Mouse (Mus musculus) naive thymus-derived CD4-positive, alpha-beta T cell, adult 5 months (primary cell): ENCODE measurements around the gene Gm10273. TPM values are rescaled to one million over a fixed set of nuclear protein-coding genes. Genes with fewer than 3 reads are reported as not detected.

Source experiments
- polyA plus RNA-seq: library from polyadenylated mRNA; unstranded; fragments of 100-300 nt; shearing (Covaris generic); gene quantifications from one replicate; pipeline ENCODE4 v1.2.1, GENCODE M21; 2017

Gene Gm10273
- polyA plus RNA-seq, result 69.3 TPM

GRCm38 (mm10) chr10:59395461-59395860, at the start of gene Gm10273:
TSS of gene Gm10273 (plus strand) at chr10:59395632.

GRCm38 (mm10) chr10:59402899-59403792, 7.7 kb downstream of the Gm10273 start, which contains the start of gene Pla2g12b:
TSS of gene Pla2g12b (plus strand) at chr10:59403660.

GRCm38 (mm10) chr10:59441735-59442134, 46.3 kb downstream of the Gm10273 start, which contains the start of gene Oit3:
TSS of gene Oit3 (minus strand) at chr10:59441778.

Other genes starting within 250 kb of the Gm10273 start
- gene Sept10, start 173.8 kb upstream of the Gm10273 start, polyA plus RNA-seq, result 0.14 TPM
- gene Sowahc, start 173.7 kb upstream of the Gm10273 start, polyA plus RNA-seq, result 0.22 TPM
- 61.5 TPM for gene P4ha1, start 72.3 kb upstream of the Gm10273 start, polyA plus RNA-seq
- not detected for gene Pla2g12b, start 8.0 kb downstream of the Gm10273 start, polyA plus RNA-seq
- gene Oit3, start 46.1 kb downstream of the Gm10273 start, polyA plus RNA-seq, result not detected
- gene Gm10322, start 220.4 kb downstream of the Gm10273 start, polyA plus RNA-seq, result not detected
- gene Mcu, start 221.1 kb downstream of the Gm10273 start, polyA plus RNA-seq, result 13.8 TPM